Mouse (Mus musculus): ENCODE data around the gene Ctrb1. TPM values are rescaled to one million over a fixed set of nuclear protein-coding genes. Genes with fewer than 3 reads are reported as not detected.

The Ctrb1 gene
- polyA plus RNA-seq, 1 experiment from 2014 or later: not detected

- 1% methylated on average over 37 of the region's 39 CpGs for WGBS
Measured at GRCm38 (mm10) chr8:111731231-111731977, 40.6 kb upstream of the Ctrb1 start.

GRCm38 (mm10) chr8:111729233-111730170 is 38.7 kb upstream of the Ctrb1 start:
- 0 out of 2 replicates have a peak overlapping the region, but pooled peaks have one; percentile 20 for H3K9ac ChIP-seq (replicated peaks)
- H3K27ac ChIP-seq (replicated peaks): no peak overlapping the region
- H3K9me3 ChIP-seq: no peaks in the 10 kb centered on the region
- no peaks in the 10 kb centered on the region for H3K27me3 ChIP-seq
- no peaks in the 10 kb centered on the region for H3K36me3 ChIP-seq
- WGBS: 71% methylated on average over 7 of the region's 7 CpGs
- H3K4me3 ChIP-seq: no peak overlapping the region
- H3K4me1 ChIP-seq: peaks cover 54% of the 10 kb centered on the region
- no peak overlapping the region for H3K4me2 ChIP-seq (replicated peaks)
- no peak for ATAC-seq (ENCODE audit: low FRiP score, low read depth)

More at GRCm38 (mm10) chr8:111731231-111731977, 40.6 kb upstream of the Ctrb1 start:
- H3K9me3 ChIP-seq: no peaks in the 10 kb centered on the region
- peak overlapping the region; percentile 87 for H3K4me2 ChIP-seq (replicated peaks)
- peak overlapping the region; percentile 76 for H3K9ac ChIP-seq (replicated peaks)
- peak overlapping the region; percentile 86 for H3K27ac ChIP-seq (replicated peaks)
- H3K27me3 ChIP-seq: no peaks in the 10 kb centered on the region
- ATAC-seq (ENCODE audit: low FRiP score, low read depth): peak; percentile 55
- no peaks in the 10 kb centered on the region for H3K36me3 ChIP-seq
- H3K4me1 ChIP-seq: peaks cover 69% of the 10 kb centered on the region
- peak overlapping the region; percentile 74 for H3K4me3 ChIP-seq

- H3K9me3 ChIP-seq: no peaks in the 10 kb centered on the region
- ATAC-seq (ENCODE audit: low FRiP score, low read depth): no peak
- H3K9ac ChIP-seq (replicated peaks): no peak overlapping the region
- 79% methylated on average over 5 of the region's 5 CpGs for WGBS
- no peak overlapping the region for H3K4me3 ChIP-seq
- H3K36me3 ChIP-seq: no peaks in the 10 kb centered on the region
- no peaks in the 10 kb centered on the region for H3K27me3 ChIP-seq
- H3K27ac ChIP-seq (replicated peaks): no peak overlapping the region
- no peak overlapping the region for H3K4me2 ChIP-seq (replicated peaks)
- peaks cover 44% of the 10 kb centered on the region for H3K4me1 ChIP-seq
Measured at GRCm38 (mm10) chr8:111728481-111728880, 37.7 kb upstream of the Ctrb1 start.

- WGBS: 87% methylated on average over 4 of the region's 4 CpGs
- no peaks in the 10 kb centered on the region for H3K9me3 ChIP-seq
- no peak for ATAC-seq (ENCODE audit: low FRiP score, low read depth)
- H3K36me3 ChIP-seq: no peaks in the 10 kb centered on the region
- H3K4me2 ChIP-seq (replicated peaks): no peak overlapping the region
- peaks cover 35% of the 10 kb centered on the region for H3K4me1 ChIP-seq
- no peak overlapping the region for H3K9ac ChIP-seq (replicated peaks)
- H3K4me3 ChIP-seq: no peak overlapping the region
- no peak overlapping the region for H3K27ac ChIP-seq (replicated peaks)
- no peaks in the 10 kb centered on the region for H3K27me3 ChIP-seq
Measured at GRCm38 (mm10) chr8:111727553-111727952, 36.7 kb upstream of the Ctrb1 start.

GRCm38 (mm10) chr8:111726102-111726900 is 35.5 kb upstream of the Ctrb1 start:
- no peak for ATAC-seq (ENCODE audit: low FRiP score, low read depth)
- 78% methylated on average over 7 of the region's 7 CpGs for WGBS
- Histone ChIP-seq H3K4me3 (no peak overlapping the region), H3K9me3 (no peaks in the 10 kb centered on the region), H3K9ac (replicated peaks) (no peak overlapping the region; the same call in 1 of the 2 replicates), H3K4me1 (peaks cover 29% of the 10 kb centered on the region), H3K27me3 (no peaks in the 10 kb centered on the region), H3K4me2 (replicated peaks) (no peak overlapping the region), H3K36me3 (no peaks in the 10 kb centered on the region), H3K27ac (replicated peaks) (no peak overlapping the region)

- H3K9ac ChIP-seq (replicated peaks): no peak overlapping the region
- no peak overlapping the region for H3K27ac ChIP-seq (replicated peaks)
- no peak overlapping the region for H3K4me3 ChIP-seq
- WGBS: 89% methylated on average over 6 of the region's 6 CpGs
- peaks cover 9% of the 10 kb centered on the region for H3K36me3 ChIP-seq
- H3K27me3 ChIP-seq: no peaks in the 10 kb centered on the region
- H3K9me3 ChIP-seq: no peaks in the 10 kb centered on the region
- peaks cover 21% of the 10 kb centered on the region for H3K4me1 ChIP-seq
- ATAC-seq (ENCODE audit: low FRiP score, low read depth): no peak
- no peak overlapping the region for H3K4me2 ChIP-seq (replicated peaks)
Measured at GRCm38 (mm10) chr8:111725341-111725740, 34.5 kb upstream of the Ctrb1 start.

GRCm38 (mm10) chr8:111720115-111720544 is 29.3 kb upstream of the Ctrb1 start:
- no peak overlapping the region for H3K4me3 ChIP-seq
- no peak overlapping the region for H3K9ac ChIP-seq (replicated peaks)
- ATAC-seq (ENCODE audit: low FRiP score, low read depth): no peak
- 0 out of 2 replicates have a peak overlapping the region, but pooled peaks have one; percentile 6 for H3K27ac ChIP-seq (replicated peaks)
- no peak overlapping the region for H3K4me2 ChIP-seq (replicated peaks)
- H3K9me3 ChIP-seq: no peaks in the 10 kb centered on the region
- peaks cover 25% of the 10 kb centered on the region for H3K36me3 ChIP-seq
- 75% methylated on average over 4 of the region's 4 CpGs for WGBS
- H3K27me3 ChIP-seq: no peaks in the 10 kb centered on the region
- peaks cover 32% of the 10 kb centered on the region for H3K4me1 ChIP-seq

GRCm38 (mm10) chr8:111718937-111719336 is 28.1 kb upstream of the Ctrb1 start:
- Histone ChIP-seq H3K27ac (replicated peaks) (peak overlapping the region; percentile 98), H3K9ac (replicated peaks) (no peak overlapping the region), H3K27me3 (no peaks in the 10 kb centered on the region), H3K4me3 (no peak overlapping the region), H3K9me3 (no peaks in the 10 kb centered on the region), H3K4me2 (replicated peaks) (no peak overlapping the region), H3K36me3 (peaks cover 37% of the 10 kb centered on the region), H3K4me1 (peaks cover 32% of the 10 kb centered on the region)
- WGBS: 72% methylated on average over 5 of the region's 5 CpGs
- no peak for ATAC-seq (ENCODE audit: low FRiP score, low read depth)

- Histone ChIP-seq H3K36me3 (peaks cover 47% of the 10 kb centered on the region), H3K4me2 (replicated peaks) (peak overlapping the region; percentile 22; the same call in 1 of the 2 replicates), H3K27me3 (no peaks in the 10 kb centered on the region), H3K27ac (replicated peaks) (peak overlapping the region; percentile 98), H3K4me1 (peaks cover 32% of the 10 kb centered on the region), H3K9me3 (no peaks in the 10 kb centered on the region), H3K9ac (replicated peaks) (peak overlapping the region; percentile 41; the same call in 1 of the 2 replicates), H3K4me3 (no peak overlapping the region)
- 0 out of 2 replicates have a peak, but pooled peaks have one; percentile 7 for ATAC-seq (ENCODE audit: low FRiP score, low read depth)
- 66% methylated on average over 6 of the region's 6 CpGs for WGBS
Measured at GRCm38 (mm10) chr8:111717866-111718265, 27.1 kb upstream of the Ctrb1 start.

- peaks cover 52% of the 10 kb centered on the region for H3K36me3 ChIP-seq
- H3K9me3 ChIP-seq: no peaks in the 10 kb centered on the region
- H3K27ac ChIP-seq (replicated peaks): peak overlapping the region; percentile 98
- peak overlapping the region; percentile 41 for H3K9ac ChIP-seq (replicated peaks)
- ATAC-seq (ENCODE audit: low FRiP score, low read depth): peak; percentile 52
- no peak overlapping the region for H3K4me3 ChIP-seq
- H3K27me3 ChIP-seq: no peaks in the 10 kb centered on the region
- H3K4me2 ChIP-seq (replicated peaks): peak overlapping the region; percentile 25; the same call in 1 of the 2 replicates
- H3K4me1 ChIP-seq: peaks cover 32% of the 10 kb centered on the region
- 66% methylated on average over 4 of the region's 4 CpGs for WGBS
Measured at GRCm38 (mm10) chr8:111717488-111717792, 26.6 kb upstream of the Ctrb1 start.
